Mouse (Mus musculus): ENCODE measurements at regions not wholly inside any gene's neighbourhood (a gene's known extent, or its start where the extent isn't known, plus 50 kb on each side); places are given as distances from the start of the nearest gene placed in this dataset.
"Not testable (repeated sequence)": the region's sequence is repeated elsewhere in the genome, so short reads cannot be mapped to it uniquely, and the experiment has no call there.

- no peak for DNase-seq (ENCODE audit: low spot score in 2 of 2)
These were observed 52.0 kb upstream of the Trpm1 start for GRCm38 (mm10) chr7:64101679-64102078.

- DNase-seq (ENCODE audit: low spot score in 2 of 2) = no peak
These were observed 54.0 kb upstream of the Trpm1 start for GRCm38 (mm10) chr7:64099606-64100005.

GRCm38 (mm10) chr7:64090067-64090466, 63.6 kb upstream of the Trpm1 start:
- DNase-seq (ENCODE audit: low spot score in 2 of 2) = no peak

GRCm38 (mm10) chr7:64089034-64089433, 64.6 kb upstream of the Trpm1 start:
- no peak for DNase-seq (ENCODE audit: low spot score in 2 of 2)

GRCm38 (mm10) chr7:64083978-64084377, 69.7 kb upstream of the Trpm1 start:
- not testable (repeated sequence) for DNase-seq (ENCODE audit: low spot score in 2 of 2)

- no peak for DNase-seq (ENCODE audit: low spot score in 2 of 2)
These were observed 71.0 kb upstream of the Trpm1 start for GRCm38 (mm10) chr7:64082651-64083050.

- DNase-seq (ENCODE audit: low spot score in 2 of 2) = no peak
These were observed 71.4 kb upstream of the Trpm1 start for GRCm38 (mm10) chr7:64082201-64082600.

GRCm38 (mm10) chr7:64081618-64082017, 72.0 kb upstream of the Trpm1 start:
- no peak for DNase-seq (ENCODE audit: low spot score in 2 of 2)

- DNase-seq (ENCODE audit: low spot score in 2 of 2) = peak in 1 of 2 experiments; percentile 5
These were observed 72.6 kb upstream of the Trpm1 start for GRCm38 (mm10) chr7:64081019-64081418.

- DNase-seq (ENCODE audit: low spot score in 2 of 2) = peak in 1 of 2 experiments; percentile 12
These were observed 74.3 kb upstream of the Trpm1 start for GRCm38 (mm10) chr7:64079301-64079700.

GRCm38 (mm10) chr7:64078646-64079045, 75.0 kb upstream of the Trpm1 start:
- peak in 1 of 2 experiments; percentile 11 for DNase-seq (ENCODE audit: low spot score in 2 of 2)

GRCm38 (mm10) chr7:64077526-64077925, 76.1 kb upstream of the Trpm1 start:
- DNase-seq (ENCODE audit: low spot score in 2 of 2) = peak in 1 of 2 experiments; percentile 17

- peak in 1 of 2 experiments; percentile 7 for DNase-seq (ENCODE audit: low spot score in 2 of 2)
These were observed 76.8 kb upstream of the Trpm1 start for GRCm38 (mm10) chr7:64076764-64077360.

GRCm38 (mm10) chr7:64075696-64076313, 77.8 kb upstream of the Trpm1 start:
- peak in 1 of 2 experiments; percentile 5 for DNase-seq (ENCODE audit: low spot score in 2 of 2)

- peak in 1 of 2 experiments; percentile 12 for DNase-seq (ENCODE audit: low spot score in 2 of 2)
These were observed 78.9 kb upstream of the Trpm1 start for GRCm38 (mm10) chr7:64074661-64075234.

- DNase-seq (ENCODE audit: low spot score in 2 of 2) = peak in 1 of 2 experiments; percentile 9
These were observed 79.4 kb upstream of the Trpm1 start for GRCm38 (mm10) chr7:64074186-64074585.

GRCm38 (mm10) chr7:64073781-64074180, 79.9 kb upstream of the Trpm1 start:
- DNase-seq (ENCODE audit: low spot score in 2 of 2) = peak in 1 of 2 experiments; percentile 7

GRCm38 (mm10) chr7:64070930-64071329, 82.7 kb upstream of the Trpm1 start:
- no peak for DNase-seq (ENCODE audit: low spot score in 2 of 2)

- DNase-seq (ENCODE audit: low spot score in 2 of 2) = no peak
These were observed 87.9 kb upstream of the Trpm1 start for GRCm38 (mm10) chr7:64065529-64066247.

GRCm38 (mm10) chr7:64064460-64065241, 89.0 kb upstream of the Trpm1 start:
- DNase-seq (ENCODE audit: low spot score in 2 of 2) = peak; percentile 54

- no peak for DNase-seq (ENCODE audit: low spot score in 2 of 2)
These were observed 92.5 kb upstream of the Trpm1 start for GRCm38 (mm10) chr7:64061170-64061569.
